Mouse (Mus musculus): Measurements from ENCODE around the gene Mief2. TPM values are rescaled to one million over a fixed set of nuclear protein-coding genes. Genes with fewer than 3 reads are reported as not detected.

Gene Mief2
- 14.2 and 17.8 TPM in 2 replicates for polyA plus RNA-seq (2014; fragmentation: Nextera tagmentation; extraction: Ambion mirVana)

GRCm38 (mm10) chr11:60728260-60728761 lies at the start of gene Mief2:
Gene Mief2 (plus strand): TSS chr11:60728398.
- Histone ChIP-seq H3K4me1 (replicated peaks; ENCODE audit: control insufficient read depth, insufficient read depth, low read length) (peaks cover 9% of the 10 kb centered on the region; the same call in 1 of the 2 replicates), H3K27me3 (ENCODE audit: control insufficient read depth, insufficient read depth, low read length) (no peaks in the 10 kb centered on the region), H3K9me3 (ENCODE audit: control insufficient read depth, low read length) (no peaks in the 10 kb centered on the region), H3K4me3 (ENCODE audit: low read depth, low read length) (peak within 1 kb of the TSS; percentile 90), H3K9ac (ENCODE audit: low read length) (peak within 1 kb of the TSS; percentile 80), H3K4me2 (ENCODE audit: low read depth, low read length, severe bottlenecking) (peak within 1 kb of the TSS; percentile 80), H3K27ac (ENCODE audit: low read depth, low read length) (peak within 1 kb of the TSS; percentile 64), H3K36me3 (ENCODE audit: control insufficient read depth, insufficient read depth, low read length) (no peaks in the 10 kb centered on the region; the same call in 1 of the 2 replicates)
- ATAC-seq (replicated peaks; ENCODE audit: low FRiP score), result peak; percentile 89
- WGBS, result 1% methylated on average over 44 of the region's 44 CpGs
- peak; percentile 94 for DNase-seq (ENCODE audit: low spot score)

DNA sequence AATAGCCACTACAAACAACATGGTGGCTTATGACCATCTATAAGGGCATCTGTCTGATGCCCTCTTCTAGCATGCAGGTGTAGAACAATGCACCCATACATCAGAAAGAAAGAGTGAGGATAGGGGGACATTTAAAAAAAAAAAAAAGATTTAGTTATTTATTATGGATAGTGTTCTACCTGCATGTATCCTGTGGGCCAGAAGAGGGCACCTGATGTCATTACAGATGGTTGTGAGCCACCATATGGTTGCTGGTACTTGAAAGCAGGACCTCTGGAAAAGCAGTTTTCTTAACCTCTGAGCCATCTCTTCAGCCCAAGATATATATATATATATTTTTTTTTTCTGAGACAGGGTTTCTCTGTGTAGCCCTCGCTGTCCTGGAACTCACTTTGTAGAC lies 32.0 kb upstream of the Mief2 start:
- H3K9me3 ChIP-seq (ENCODE audit: control insufficient read depth, low read length), result no peaks in the 10 kb centered on the region
- no peak overlapping the region for H3K4me3 ChIP-seq (ENCODE audit: low read depth, low read length)
- 65% methylated on average over 1 of the region's 1 CpGs for WGBS
- H3K4me1 ChIP-seq (replicated peaks; ENCODE audit: control insufficient read depth, insufficient read depth, low read length), result peaks cover 6% of the 10 kb centered on the region
- no peak overlapping the region for H3K27ac ChIP-seq (ENCODE audit: low read depth, low read length)
- no peak for DNase-seq (ENCODE audit: low spot score)
- no peak overlapping the region for H3K4me2 ChIP-seq (ENCODE audit: low read depth, low read length, severe bottlenecking)
- H3K27me3 ChIP-seq (ENCODE audit: control insufficient read depth, insufficient read depth, low read length), result no peaks in the 10 kb centered on the region
- H3K9ac ChIP-seq (ENCODE audit: low read length), result no peak overlapping the region
- no peak for ATAC-seq (replicated peaks; ENCODE audit: low FRiP score)
- no peaks in the 10 kb centered on the region for H3K36me3 ChIP-seq (ENCODE audit: control insufficient read depth, insufficient read depth, low read length)

GRCm38 (mm10) chr11:60697561-60697960 lies 30.6 kb upstream of the Mief2 start:
- no peaks in the 10 kb centered on the region for H3K36me3 ChIP-seq (ENCODE audit: control insufficient read depth, insufficient read depth, low read length)
- no peak overlapping the region for H3K9ac ChIP-seq (ENCODE audit: low read length)
- no peak for DNase-seq (ENCODE audit: low spot score)
- no peak overlapping the region for H3K27ac ChIP-seq (ENCODE audit: low read depth, low read length)
- no peaks in the 10 kb centered on the region for H3K27me3 ChIP-seq (ENCODE audit: control insufficient read depth, insufficient read depth, low read length)
- H3K4me3 ChIP-seq (ENCODE audit: low read depth, low read length), result no peak overlapping the region
- 70% methylated on average over 2 of the region's 2 CpGs for WGBS
- H3K4me2 ChIP-seq (ENCODE audit: low read depth, low read length, severe bottlenecking), result no peak overlapping the region
- H3K9me3 ChIP-seq (ENCODE audit: control insufficient read depth, low read length), result no peaks in the 10 kb centered on the region
- no peak for ATAC-seq (replicated peaks; ENCODE audit: low FRiP score)
- peaks cover 11% of the 10 kb centered on the region for H3K4me1 ChIP-seq (replicated peaks; ENCODE audit: control insufficient read depth, insufficient read depth, low read length)

- Histone ChIP-seq H3K9ac (ENCODE audit: low read length) (peak overlapping the region; percentile 97), H3K27ac (ENCODE audit: low read depth, low read length) (peak overlapping the region; percentile 85), H3K4me3 (ENCODE audit: low read depth, low read length) (peak overlapping the region; percentile 91), H3K27me3 (ENCODE audit: control insufficient read depth, insufficient read depth, low read length) (no peaks in the 10 kb centered on the region), H3K4me1 (replicated peaks; ENCODE audit: control insufficient read depth, insufficient read depth, low read length) (peaks cover 11% of the 10 kb centered on the region), H3K36me3 (ENCODE audit: control insufficient read depth, insufficient read depth, low read length) (no peaks in the 10 kb centered on the region; the same call in 1 of the 2 replicates), H3K4me2 (ENCODE audit: low read depth, low read length, severe bottlenecking) (peak overlapping the region; percentile 49), H3K9me3 (ENCODE audit: control insufficient read depth, low read length) (no peaks in the 10 kb centered on the region)
- DNase-seq (ENCODE audit: low spot score) (peak; percentile 91), ATAC-seq (replicated peaks; ENCODE audit: low FRiP score) (peak; percentile 68)
- under 1% methylated on average over 22 of the region's 22 CpGs for WGBS
These were observed 29.2 kb upstream of the Mief2 start for GRCm38 (mm10) chr11:60698806-60699523.

- under 1% methylated on average over 56 of the region's 73 CpGs for WGBS
- H3K9ac ChIP-seq (ENCODE audit: low read length), result peak within 1 kb of the TSS; percentile 97
- no peaks in the 10 kb centered on the region; the same call in 1 of the 2 replicates for H3K36me3 ChIP-seq (ENCODE audit: control insufficient read depth, insufficient read depth, low read length)
- peak within 1 kb of the TSS; percentile 85 for H3K27ac ChIP-seq (ENCODE audit: low read depth, low read length)
- peaks cover 11% of the 10 kb centered on the region for H3K4me1 ChIP-seq (replicated peaks; ENCODE audit: control insufficient read depth, insufficient read depth, low read length)
- ATAC-seq (replicated peaks; ENCODE audit: low FRiP score) (peak; percentile 79), DNase-seq (ENCODE audit: low spot score) (peak; percentile 100)
- H3K9me3 ChIP-seq (ENCODE audit: control insufficient read depth, low read length), result no peaks in the 10 kb centered on the region
- H3K4me2 ChIP-seq (ENCODE audit: low read depth, low read length, severe bottlenecking), result peak within 1 kb of the TSS; percentile 70
- no peaks in the 10 kb centered on the region for H3K27me3 ChIP-seq (ENCODE audit: control insufficient read depth, insufficient read depth, low read length)
- H3K4me3 ChIP-seq (ENCODE audit: low read depth, low read length), result peak within 1 kb of the TSS; percentile 91
These were observed 28.6 kb upstream of the Mief2 start, which contains the start of gene Llgl1 for GRCm38 (mm10) chr11:60699524-60700075. Gene Llgl1 (plus strand): TSS chr11:60699723.

- 31% methylated on average over 12 of the region's 12 CpGs for WGBS
- no peaks in the 10 kb centered on the region; the same call in 1 of the 2 replicates for H3K36me3 ChIP-seq (ENCODE audit: control insufficient read depth, insufficient read depth, low read length)
- H3K9ac ChIP-seq (ENCODE audit: low read length), result peak overlapping the region; percentile 97
- H3K4me2 ChIP-seq (ENCODE audit: low read depth, low read length, severe bottlenecking), result peak overlapping the region; percentile 70
- H3K4me3 ChIP-seq (ENCODE audit: low read depth, low read length), result peak overlapping the region; percentile 91
- no peaks in the 10 kb centered on the region for H3K27me3 ChIP-seq (ENCODE audit: control insufficient read depth, insufficient read depth, low read length)
- DNase-seq (ENCODE audit: low spot score) (no peak), ATAC-seq (replicated peaks; ENCODE audit: low FRiP score) (no peak)
- H3K9me3 ChIP-seq (ENCODE audit: control insufficient read depth, low read length), result no peaks in the 10 kb centered on the region
- peaks cover 11% of the 10 kb centered on the region for H3K4me1 ChIP-seq (replicated peaks; ENCODE audit: control insufficient read depth, insufficient read depth, low read length)
- H3K27ac ChIP-seq (ENCODE audit: low read depth, low read length), result peak overlapping the region; percentile 85
These were observed 27.6 kb upstream of the Mief2 start for GRCm38 (mm10) chr11:60700320-60701185.

DNA sequence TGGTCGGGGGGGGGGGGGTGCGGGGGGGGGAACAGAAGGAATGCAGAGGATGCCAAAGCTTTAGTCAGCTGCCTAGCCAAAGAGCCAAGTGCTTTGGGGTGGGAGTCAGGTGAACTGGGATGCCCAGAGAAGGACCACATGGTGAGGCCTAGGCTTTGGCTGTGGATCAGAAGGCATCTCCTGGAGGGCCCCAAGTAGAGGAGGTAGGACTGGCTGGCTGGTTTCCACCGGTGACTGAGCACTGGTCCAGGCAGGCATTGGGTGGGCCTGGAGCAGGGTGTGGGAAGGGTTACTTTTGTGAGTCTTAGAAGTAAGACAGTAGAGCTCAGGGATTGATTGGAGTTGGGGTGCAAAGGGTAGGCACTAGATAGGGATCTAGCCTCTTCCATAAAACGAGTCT lies 26.6 kb upstream of the Mief2 start:
- WGBS, result 89% methylated on average over 2 of the region's 4 CpGs
- ATAC-seq (replicated peaks; ENCODE audit: low FRiP score) (no peak), DNase-seq (ENCODE audit: low spot score) (no peak)
- H3K27me3 ChIP-seq (ENCODE audit: control insufficient read depth, insufficient read depth, low read length), result no peaks in the 10 kb centered on the region
- H3K27ac ChIP-seq (ENCODE audit: low read depth, low read length), result no peak overlapping the region
- H3K4me1 ChIP-seq (replicated peaks; ENCODE audit: control insufficient read depth, insufficient read depth, low read length), result peaks cover 11% of the 10 kb centered on the region
- peaks cover 8% of the 10 kb centered on the region for H3K36me3 ChIP-seq (ENCODE audit: control insufficient read depth, insufficient read depth, low read length)
- H3K4me2 ChIP-seq (ENCODE audit: low read depth, low read length, severe bottlenecking), result peak overlapping the region; percentile 70; the same call in 1 of the 2 replicates
- no peaks in the 10 kb centered on the region for H3K9me3 ChIP-seq (ENCODE audit: control insufficient read depth, low read length)
- H3K4me3 ChIP-seq (ENCODE audit: low read depth, low read length), result no peak overlapping the region; the same call in 1 of the 2 replicates
- no peak overlapping the region for H3K9ac ChIP-seq (ENCODE audit: low read length)

- DNase-seq (ENCODE audit: low spot score) (peak; percentile 91), ATAC-seq (replicated peaks; ENCODE audit: low FRiP score) (0 out of 2 replicates have a peak, but pooled peaks have one; percentile 28)
- Histone ChIP-seq H3K9me3 (ENCODE audit: control insufficient read depth, low read length) (no peaks in the 10 kb centered on the region), H3K9ac (ENCODE audit: low read length) (no peak overlapping the region), H3K36me3 (ENCODE audit: control insufficient read depth, insufficient read depth, low read length) (peaks cover 18% of the 10 kb centered on the region), H3K27me3 (ENCODE audit: control insufficient read depth, insufficient read depth, low read length) (no peaks in the 10 kb centered on the region), H3K4me2 (ENCODE audit: low read depth, low read length, severe bottlenecking) (no peak overlapping the region), H3K4me3 (ENCODE audit: low read depth, low read length) (no peak overlapping the region), H3K4me1 (replicated peaks; ENCODE audit: control insufficient read depth, insufficient read depth, low read length) (peaks cover 11% of the 10 kb centered on the region), H3K27ac (ENCODE audit: low read depth, low read length) (no peak overlapping the region)
- 15% methylated on average over 4 of the region's 4 CpGs for WGBS
These were observed 25.1 kb upstream of the Mief2 start for GRCm38 (mm10) chr11:60703131-60703530.

Measured in forebrain, embryonic 11.5 days (tissue).